Mouse (Mus musculus): ENCODE data around the gene Hdgfl2.

DNA sequence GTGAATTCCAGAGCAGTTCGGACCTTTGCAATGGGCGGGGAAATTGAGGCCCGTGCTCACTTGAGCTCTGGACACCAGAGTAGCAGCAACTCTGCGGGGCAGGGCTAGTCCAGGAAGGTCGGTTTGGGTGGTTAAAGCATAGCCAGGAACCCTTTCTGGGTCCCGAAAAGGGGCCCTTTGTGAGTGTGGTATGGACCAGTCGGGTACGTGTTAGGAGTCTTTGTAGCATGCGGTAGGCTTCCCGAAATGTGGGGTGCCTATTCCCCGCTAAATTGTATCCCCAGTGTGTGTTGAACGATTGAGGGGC, 38.6 kb upstream of the Hdgfl2 start:
- TF ChIP-seq CTCF (IDR thresholded peaks at IDR 0.05) (no peak), POLR2A (IDR thresholded peaks at IDR 0.05; ENCODE audit: insufficient read depth, low read depth, low read length) (no peak)
